Mouse (Mus musculus) cerebellum, adult 2 months (tissue): ENCODE results near the gene Muc2. TPM values are rescaled to one million over a fixed set of nuclear protein-coding genes. Genes with fewer than 3 reads are reported as not detected.

Experiments
- DNase-seq, 2 experiments: peaks; one replicate each; pipeline ENCODE4 v3.0.0; 2021
- H3K27ac ChIP-seq: fragments of 200-500 bp; 2 replicates; pipeline ENCODE4 v1.5.1; 2012; ENCODE audit warnings: low read length, control low read depth, inconsistent platforms; ENCODE audit not compliant: insufficient read depth
- H3K27me3 ChIP-seq: fragments of 200-500 bp; 2 replicates; pipeline ENCODE4 v1.6.1; 2012; ENCODE audit warnings: inconsistent platforms, mild to moderate bottlenecking, low read length, moderate library complexity; ENCODE audit not compliant: control insufficient read depth, insufficient read depth
- H3K4me1 ChIP-seq: fragments of 200-500 bp; 2 replicates; pipeline ENCODE4 v1.6.1; 2011; ENCODE audit warnings: low read length; ENCODE audit not compliant: control insufficient read depth, insufficient read depth
- H3K4me3 ChIP-seq: fragments of 200-500 bp; replicated peaks from 2 replicates; pipeline ENCODE3; 2011; ENCODE audit warnings: mild to moderate bottlenecking, low read depth, low read length, control low read depth; ENCODE audit not compliant: insufficient read depth
- CTCF ChIP-seq: fragments of 200-500 bp; IDR thresholded peaks from 2 replicates; pipeline ENCODE4 v1.5.1; 2011; ENCODE audit warnings: low read depth, mild to moderate bottlenecking, control low read depth, low read length, moderate library complexity, borderline replicate concordance; ENCODE audit not compliant: insufficient read depth
- POLR2A ChIP-seq: fragments of 200-500 bp; IDR thresholded peaks from 2 replicates; pipeline ENCODE4 v1.6.1; 2011; ENCODE audit warnings: low read length, control low read depth, borderline replicate concordance; ENCODE audit not compliant: insufficient read depth
- WGBS: fragments of 180-500 bp; shearing (Covaris S2); methylation state at CpG from one replicate; pipeline ENCODE4 v1.1.7; 2018; 5-methylcytosine and 5-hydroxymethylcytosine counted together
- polyA plus RNA-seq: library from polyadenylated mRNA; depleted of rRNA; stranded (reverse); fragments of >200 nt; gene quantifications from 2 replicates; pipeline ENCODE4 v1.2.3, GENCODE M21; 2012; rRNA removed

Gene Muc2
- polyA plus RNA-seq, 1 experiment = 0.44 TPM

DNA sequence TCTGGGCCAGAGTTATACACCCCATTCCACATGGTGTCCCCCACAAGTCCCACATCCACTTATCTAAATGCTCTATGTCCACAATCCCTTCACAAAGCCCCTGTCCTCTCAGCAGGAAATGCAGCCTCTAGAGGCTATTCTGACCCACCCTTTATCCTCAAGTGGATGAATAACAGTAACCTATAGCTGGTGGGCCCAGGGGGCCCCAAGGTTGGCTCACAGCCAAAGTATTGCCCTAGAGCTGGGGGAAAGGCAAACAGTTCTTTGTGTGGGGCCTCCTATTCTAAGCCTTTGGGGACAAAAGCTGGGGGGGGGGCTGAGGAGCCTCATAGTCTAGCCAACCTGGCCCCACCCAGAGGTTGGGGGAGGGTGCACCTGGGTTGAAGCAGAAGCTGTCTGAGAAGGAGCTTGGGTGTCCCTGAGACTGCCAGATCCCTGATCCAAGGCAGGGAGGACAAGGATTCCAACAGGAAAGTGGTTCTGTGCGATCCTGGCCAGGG is 82.0 kb downstream of the Muc2 start:
- WGBS = 64% methylated on average over 1 of the region's 1 CpGs
- TF ChIP-seq POLR2A = no peak
- no peak for TF ChIP-seq CTCF
- Histone ChIP-seq H3K27ac (no peak overlapping the region), H3K4me1 (no peaks in the 10 kb centered on the region), H3K4me3 (no peak overlapping the region), H3K27me3 (no peaks in the 10 kb centered on the region)
- DNase-seq = no peak

DNA sequence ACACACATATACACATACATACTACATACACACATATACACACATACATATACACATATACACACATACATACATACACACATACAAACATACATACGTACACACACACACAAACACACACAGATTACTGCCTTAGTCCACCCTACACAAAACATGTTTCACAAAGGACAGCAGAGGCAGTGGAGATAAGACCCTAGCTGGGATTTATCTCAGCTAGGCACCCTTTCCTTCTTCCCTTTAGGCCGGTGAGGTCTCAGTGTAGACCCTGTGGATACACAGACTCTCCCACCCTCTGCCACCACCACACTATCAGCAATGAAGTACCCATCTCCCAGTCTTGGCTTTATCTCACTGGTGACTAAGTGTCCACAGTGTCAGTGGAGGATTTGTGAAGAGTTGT is 84.7 kb downstream of the Muc2 start:
- H3K4me3 ChIP-seq = no peak overlapping the region
- no peaks in the 10 kb centered on the region for H3K4me1 ChIP-seq
- WGBS = 93% methylated on average over 2 of the region's 2 CpGs
- no peaks in the 10 kb centered on the region for H3K27me3 ChIP-seq
- no peak for DNase-seq
- no peak for TF ChIP-seq CTCF
- no peak for TF ChIP-seq POLR2A
- H3K27ac ChIP-seq = no peak overlapping the region

DNA sequence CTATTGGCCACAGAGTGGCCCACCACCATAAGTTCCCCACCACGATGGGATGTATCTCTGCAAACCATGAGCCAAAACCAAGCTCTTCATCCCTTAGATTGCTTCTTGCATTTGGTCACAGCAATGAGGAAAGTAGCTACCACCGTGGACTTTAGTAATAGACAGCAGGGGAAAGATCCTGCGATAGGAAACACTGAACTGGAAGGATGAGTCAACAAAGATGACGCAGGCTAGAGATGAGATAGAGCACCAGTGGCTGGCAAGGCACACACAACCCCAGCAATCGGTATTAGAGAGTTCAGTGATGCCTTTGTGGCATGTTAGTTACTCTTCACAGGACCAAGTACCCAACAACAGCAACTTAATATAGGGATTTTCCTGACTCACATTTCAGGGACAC is 86.1 kb downstream of the Muc2 start:
- DNase-seq = no peak
- Histone ChIP-seq H3K27ac (no peak overlapping the region), H3K4me1 (no peaks in the 10 kb centered on the region), H3K27me3 (no peaks in the 10 kb centered on the region), H3K4me3 (no peak overlapping the region)
- WGBS = 89% methylated on average over 5 of the region's 5 CpGs
- no peak for TF ChIP-seq POLR2A
- no peak for TF ChIP-seq CTCF

DNA sequence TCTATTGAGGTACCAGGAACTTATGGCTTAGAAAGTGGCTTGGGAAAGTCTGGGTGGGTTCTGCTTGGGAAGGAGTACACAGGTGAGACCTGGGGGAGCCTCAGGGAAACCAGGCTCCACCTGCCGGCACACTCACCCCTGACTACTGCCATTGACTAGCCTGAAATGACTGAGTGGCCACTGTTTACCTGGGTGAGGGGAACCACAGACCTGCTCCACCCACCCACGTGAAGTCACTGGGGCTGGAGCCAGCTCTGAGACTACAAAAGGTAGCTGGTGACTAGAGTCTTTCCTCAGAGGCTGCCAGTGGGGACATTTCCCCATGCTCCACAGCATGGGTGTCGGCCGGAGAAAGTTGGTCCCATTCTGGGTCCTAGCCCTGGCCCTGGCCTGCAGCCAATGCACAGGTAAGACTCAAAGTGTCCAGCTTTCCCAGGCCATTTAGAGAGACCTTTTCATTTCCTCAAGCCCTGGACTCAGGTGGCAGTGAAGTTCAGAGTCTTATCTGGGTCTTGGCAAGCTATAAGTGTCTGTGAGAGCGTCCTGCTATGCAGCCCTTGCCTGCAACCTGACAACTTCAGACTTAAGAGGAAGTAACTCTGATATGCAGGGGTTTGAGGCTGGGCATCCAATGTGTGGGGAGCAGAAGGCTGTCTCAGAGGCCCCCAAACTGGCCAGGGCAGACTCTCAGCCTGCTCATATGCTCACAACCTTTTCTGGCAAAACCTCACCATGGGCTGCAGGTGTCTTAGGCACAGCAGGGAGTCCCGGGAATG is 98.7 kb downstream of the Muc2 start, which contains the start of gene Muc5ac:
Gene Muc5ac (plus strand): TSS at position 296 of the 776 bp plus-strand sequence.
- Histone ChIP-seq H3K27me3 (no peaks in the 10 kb centered on the region), H3K27ac (no peak within 1 kb of the TSS), H3K4me1 (no peaks in the 10 kb centered on the region), H3K4me3 (no peak within 1 kb of the TSS)
- TF ChIP-seq CTCF = no peak
- TF ChIP-seq POLR2A = no peak
- no peak for DNase-seq
- 79% methylated on average over 6 of the region's 6 CpGs for WGBS

DNA sequence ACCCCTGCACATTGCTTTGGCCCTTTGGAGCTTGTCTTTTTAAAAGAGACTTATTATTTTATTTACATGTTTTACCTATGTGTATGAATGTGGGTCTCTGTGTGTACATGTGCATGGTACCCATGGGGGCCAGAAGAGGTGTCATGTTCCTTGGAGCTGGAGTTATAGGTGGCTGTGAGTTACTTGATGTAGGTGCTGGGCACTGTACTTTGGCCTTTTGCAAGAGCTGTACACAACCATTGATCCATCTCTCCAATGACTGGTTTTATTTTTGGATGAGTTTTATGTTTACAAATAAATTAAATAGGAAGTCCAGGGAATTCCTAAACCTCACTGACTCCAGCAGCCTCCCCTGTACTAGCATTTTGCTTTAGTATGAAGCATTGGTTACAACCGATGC is 104.1 kb downstream of the Muc2 start:
- Histone ChIP-seq H3K4me3 (no peak overlapping the region), H3K27me3 (no peaks in the 10 kb centered on the region), H3K27ac (no peak overlapping the region), H3K4me1 (no peaks in the 10 kb centered on the region)
- 93% methylated on average over 1 of the region's 1 CpGs for WGBS
- no peak for TF ChIP-seq POLR2A
- TF ChIP-seq CTCF = no peak
- no peak for DNase-seq

DNA sequence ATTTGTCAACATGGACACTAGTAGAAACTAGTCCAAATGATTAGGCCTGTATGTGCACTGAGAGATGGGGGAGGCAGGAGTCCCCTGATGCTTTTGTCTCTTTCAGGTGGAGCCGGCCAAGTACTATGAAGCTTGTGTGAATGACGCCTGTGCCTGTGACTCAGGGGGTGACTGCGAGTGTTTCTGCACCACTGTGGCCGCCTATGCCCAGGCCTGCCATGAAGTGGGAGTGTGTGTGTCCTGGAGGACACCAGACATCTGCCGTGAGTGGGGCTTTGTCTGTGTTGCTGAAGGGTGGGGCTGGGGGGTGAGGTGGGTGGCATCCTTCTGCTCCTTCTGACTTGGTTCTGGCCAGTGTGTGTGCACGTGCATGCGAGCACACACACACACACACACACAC is 113.1 kb downstream of the Muc2 start:
- H3K4me3 ChIP-seq = no peak overlapping the region
- 85% methylated on average over 7 of the region's 7 CpGs for WGBS
- H3K27ac ChIP-seq = no peak overlapping the region
- H3K27me3 ChIP-seq = no peaks in the 10 kb centered on the region
- H3K4me1 ChIP-seq = no peaks in the 10 kb centered on the region
- TF ChIP-seq POLR2A (no peak), CTCF (no peak)
- no peak for DNase-seq

Other genes with a start within 250 kb of the Muc2 start
- gene Pidd1, start 246.3 kb upstream of the Muc2 start, polyA plus RNA-seq = 3.2 and 4.4 TPM in 2 replicates
- 481 and 571 TPM in 2 replicates for gene Rplp2, start 243.0 kb upstream of the Muc2 start, polyA plus RNA-seq
- gene Pnpla2, start 235.1 kb upstream of the Muc2 start, polyA plus RNA-seq = 46.8 and 51.3 TPM in 2 replicates
- 8.3 and 10.1 TPM in 2 replicates for gene Cracr2b, start 229.2 kb upstream of the Muc2 start, polyA plus RNA-seq
- gene Cd151, start 222.9 kb upstream of the Muc2 start, polyA plus RNA-seq = 68.7 and 73.9 TPM in 2 replicates
- 58.9 and 62.3 TPM in 2 replicates for gene Polr2l, start 215.2 kb upstream of the Muc2 start, polyA plus RNA-seq
- 140 and 162 TPM in 2 replicates for gene Tspan4, start 215.1 kb upstream of the Muc2 start, polyA plus RNA-seq
- gene Chid1, start 150.5 kb upstream of the Muc2 start, polyA plus RNA-seq = 35.8 and 37.9 TPM in 2 replicates
- gene Ap2a2, start 128.2 kb upstream of the Muc2 start, polyA plus RNA-seq = 94.8 and 96.7 TPM in 2 replicates
- gene Muc6, start 35.0 kb upstream of the Muc2 start, polyA plus RNA-seq = 0.05 and 0.08 TPM in 2 replicates
- not detected in 2 replicates for gene Muc5ac, start 98.6 kb downstream of the Muc2 start, polyA plus RNA-seq
- under 0.01 TPM in 1 of 2 replicates, not detected in the other for gene Muc5b, start 148.7 kb downstream of the Muc2 start, polyA plus RNA-seq
- 151 and 161 TPM in 2 replicates for gene Tollip, start 228.2 kb downstream of the Muc2 start, polyA plus RNA-seq